12 mouse cellular contexts compared by ENCODE assay signal in genomic region chr13:20174655-20175280, GRCm38 (mm10).
DNase-seq lines count a peak whose midpoint lies in the region; ATAC-seq and TF ChIP-seq lines count a peak whose summit lies in the region.
"Had no signal": no experiment of that assay in that cellular context is flagged by ENCODE, and none has a peak within 500 bp of the region (broad histone marks: within the 10 kb centered on the region; RNA-seq: fewer than 3 reads in every experiment).

No protein-coding gene starts in this region.

- no peak for TF ChIP-seq CTCF in midbrain, postnatal 0 days (IDR thresholded peaks at IDR 0.05)

- peak overlapping the region; percentile 23; the same call in 1 of the 2 replicates for H3K27ac ChIP-seq in hindbrain, embryonic 12.5 days
- H3K27ac ChIP-seq in hindbrain, embryonic 11.5 days (ENCODE audit: low read depth, low read length) = no peak overlapping the region
- no peak overlapping the region for H3K27ac ChIP-seq in midbrain, embryonic 11.5 days (ENCODE audit: low read depth, low read length)
- no peak overlapping the region for H3K27ac ChIP-seq in midbrain, postnatal 0 days (ENCODE audit: low read depth, low read length)
- H3K27ac ChIP-seq in limb, embryonic 13.5 days = peak overlapping the region; percentile 44; the same call in 1 of the 2 replicates
- H3K27ac ChIP-seq: midbrain, embryonic 15.5 days had no signal

- no peak for ATAC-seq in hindbrain, embryonic 12.5 days (ENCODE audit: low FRiP score)
- no peak for ATAC-seq in hindbrain, embryonic 11.5 days (ENCODE audit: low FRiP score)
- no peak for ATAC-seq in midbrain, embryonic 11.5 days (ENCODE audit: low FRiP score)
- no peak for ATAC-seq in midbrain, postnatal 0 days (ENCODE audit: low FRiP score)
- ATAC-seq in limb, embryonic 13.5 days (ENCODE audit: low FRiP score, low read depth) = no peak
- ATAC-seq: midbrain, embryonic 15.5 days had no signal

- no peaks in the 10 kb centered on the region for H3K9me3 ChIP-seq in hindbrain, embryonic 12.5 days (replicated peaks)
- H3K9me3 ChIP-seq in hindbrain, embryonic 11.5 days (ENCODE audit: control insufficient read depth, low read length) = no peaks in the 10 kb centered on the region
- no peaks in the 10 kb centered on the region for H3K9me3 ChIP-seq in midbrain, embryonic 11.5 days (ENCODE audit: control insufficient read depth, low read length)
- no peaks in the 10 kb centered on the region for H3K9me3 ChIP-seq in midbrain, postnatal 0 days (ENCODE audit: low read length)
- no peaks in the 10 kb centered on the region for H3K9me3 ChIP-seq in limb, embryonic 13.5 days
- H3K9me3 ChIP-seq: G1E; midbrain, embryonic 15.5 days had no signal

- peaks cover 2% of the 10 kb centered on the region; the same call in 1 of the 2 replicates for H3K4me1 ChIP-seq in hindbrain, embryonic 12.5 days
- no peaks in the 10 kb centered on the region for H3K4me1 ChIP-seq in hindbrain, embryonic 11.5 days (replicated peaks; ENCODE audit: control insufficient read depth, insufficient read depth, low read length)
- no peaks in the 10 kb centered on the region for H3K4me1 ChIP-seq in midbrain, embryonic 11.5 days (ENCODE audit: control insufficient read depth, insufficient read depth, low read length)
- no peaks in the 10 kb centered on the region for H3K4me1 ChIP-seq in midbrain, postnatal 0 days (ENCODE audit: insufficient read depth, low read length)
- peaks cover 12% of the 10 kb centered on the region for H3K4me1 ChIP-seq in limb, embryonic 13.5 days
- H3K4me1 ChIP-seq: midbrain, embryonic 15.5 days had no signal

- no peak overlapping the region for H3K4me3 ChIP-seq in hindbrain, embryonic 12.5 days
- no peak overlapping the region for H3K4me3 ChIP-seq in hindbrain, embryonic 11.5 days (ENCODE audit: low read depth, low read length)
- no peak overlapping the region for H3K4me3 ChIP-seq in midbrain, embryonic 11.5 days (ENCODE audit: low read depth, low read length)
- no peak overlapping the region for H3K4me3 ChIP-seq in midbrain, postnatal 0 days (ENCODE audit: low read depth, low read length)
- no peak overlapping the region for H3K4me3 ChIP-seq in limb, embryonic 13.5 days
- H3K4me3 ChIP-seq: midbrain, embryonic 15.5 days had no signal

- no peaks in the 10 kb centered on the region for H3K27me3 ChIP-seq in hindbrain, embryonic 12.5 days
- H3K27me3 ChIP-seq in hindbrain, embryonic 11.5 days (ENCODE audit: control insufficient read depth, insufficient read depth, low read length) = no peaks in the 10 kb centered on the region
- no peaks in the 10 kb centered on the region for H3K27me3 ChIP-seq in midbrain, embryonic 11.5 days (ENCODE audit: control insufficient read depth, insufficient read depth, low read length)
- H3K27me3 ChIP-seq in midbrain, postnatal 0 days (ENCODE audit: insufficient read depth, low read length) = no peaks in the 10 kb centered on the region
- H3K27me3 ChIP-seq in limb, embryonic 13.5 days = no peaks in the 10 kb centered on the region
- H3K27me3 ChIP-seq: midbrain, embryonic 15.5 days had no signal

- no peak overlapping the region for H3K4me2 ChIP-seq in hindbrain, embryonic 12.5 days (replicated peaks)
- no peak overlapping the region for H3K4me2 ChIP-seq in hindbrain, embryonic 11.5 days (replicated peaks; ENCODE audit: low read depth, low read length)
- H3K4me2 ChIP-seq in midbrain, embryonic 11.5 days = no peak overlapping the region
- no peak overlapping the region for H3K4me2 ChIP-seq in midbrain, postnatal 0 days (ENCODE audit: low read depth, low read length, poor library complexity, severe bottlenecking)
- H3K4me2 ChIP-seq in limb, embryonic 13.5 days (replicated peaks) = no peak overlapping the region
- H3K4me2 ChIP-seq: midbrain, embryonic 15.5 days had no signal

- H3K9ac ChIP-seq in hindbrain, embryonic 12.5 days = no peak overlapping the region
- no peak overlapping the region for H3K9ac ChIP-seq in hindbrain, embryonic 11.5 days (ENCODE audit: low read depth, low read length)
- H3K9ac ChIP-seq in midbrain, embryonic 11.5 days (ENCODE audit: low read length) = no peak overlapping the region
- H3K9ac ChIP-seq in midbrain, postnatal 0 days (replicated peaks; ENCODE audit: low read length, poor library complexity, severe bottlenecking) = no peak overlapping the region
- no peak overlapping the region for H3K9ac ChIP-seq in limb, embryonic 13.5 days
- H3K9ac ChIP-seq: midbrain, embryonic 15.5 days had no signal

- no peaks in the 10 kb centered on the region for H3K36me3 ChIP-seq in hindbrain, embryonic 12.5 days
- H3K36me3 ChIP-seq in hindbrain, embryonic 11.5 days (ENCODE audit: control insufficient read depth, insufficient read depth, low read length) = no peaks in the 10 kb centered on the region
- H3K36me3 ChIP-seq in midbrain, embryonic 11.5 days (ENCODE audit: control insufficient read depth, insufficient read depth, low read length) = no peaks in the 10 kb centered on the region
- H3K36me3 ChIP-seq in midbrain, postnatal 0 days (ENCODE audit: insufficient read depth, low read length) = no peaks in the 10 kb centered on the region
- H3K36me3 ChIP-seq in limb, embryonic 13.5 days = no peaks in the 10 kb centered on the region
- H3K36me3 ChIP-seq: G1E; midbrain, embryonic 15.5 days had no signal

- no peak for DNase-seq in hindbrain, embryonic 11.5 days (ENCODE audit: low spot score)
- DNase-seq in midbrain, embryonic 11.5 days (ENCODE audit: low spot score, missing footprints) = peak; percentile 47
- DNase-seq in midbrain, postnatal 0 days (ENCODE audit: low spot score) = no peak
- DNase-seq in urinary bladder, postnatal 25 days (ENCODE audit: low spot score) = no peak
- DNase-seq in MN1 (ENCODE audit: low spot score) = no peak
- DNase-seq: cerebellum, adult 18-20 months; spleen, adult 18-20 months; thymus, postnatal 14 days had no signal

- 63% methylated on average over 3 of the region's 3 CpGs for WGBS in hindbrain, embryonic 12.5 days
- 51% methylated on average over 3 of the region's 3 CpGs for WGBS in hindbrain, embryonic 11.5 days
- WGBS in midbrain, embryonic 11.5 days = 53% methylated on average over 3 of the region's 3 CpGs
- 67% methylated on average over 3 of the region's 3 CpGs for WGBS in midbrain, postnatal 0 days
- 63% methylated on average over 3 of the region's 3 CpGs for WGBS in limb, embryonic 13.5 days

Comparison
In these comparisons a context has a peak if more than half of its experiments do, and no peak if none do; other contexts are left out.
1. H3K27ac ChIP-seq: peak in hindbrain, embryonic 12.5 days (single experiment) and limb, embryonic 13.5 days (single experiment); none in hindbrain, embryonic 11.5 days (single experiment), midbrain, embryonic 11.5 days (single experiment) and midbrain, postnatal 0 days (single experiment).